Mouse (Mus musculus) layer of hippocampus, adult 2 months (tissue): ENCODE data around the gene Brca1. TPM values are rescaled to one million over a fixed set of nuclear protein-coding genes. Genes with fewer than 3 reads are reported as not detected.
"Not testable (repeated sequence)": the region's sequence is repeated elsewhere in the genome, so short reads cannot be mapped to it uniquely, and the experiment has no call there.

Experiments
- DNase-seq, 2 experiments: peaks; one replicate each; pipeline ENCODE4 v3.0.0; 2022; ENCODE audit warnings: low spot score in 2 of 2
- H3K27ac ChIP-seq: fragments of 200-600 bp; 2 replicates; pipeline ENCODE4 v1.8.1; 2022
- H3K4me3 ChIP-seq: fragments of 200-600 bp; 2 replicates; pipeline ENCODE4 v1.8.1; 2022; ENCODE audit warnings: mild to moderate bottlenecking
- CTCF ChIP-seq: fragments of 200-600 bp; conservative IDR thresholded peaks from 2 replicates; pipeline ENCODE4 v1.8.1; 2022; ENCODE audit warnings: antibody characterized with exemption, mild to moderate bottlenecking, moderate library complexity
- total RNA-seq, 2 experiments: library from RNA; stranded (reverse); gene quantifications; 2 replicates each; pipeline ENCODE4 v1.2.3; 2021

The Brca1 gene
- total RNA-seq, 2 experiments from 2014 or later: 1.3 TPM

DNA sequence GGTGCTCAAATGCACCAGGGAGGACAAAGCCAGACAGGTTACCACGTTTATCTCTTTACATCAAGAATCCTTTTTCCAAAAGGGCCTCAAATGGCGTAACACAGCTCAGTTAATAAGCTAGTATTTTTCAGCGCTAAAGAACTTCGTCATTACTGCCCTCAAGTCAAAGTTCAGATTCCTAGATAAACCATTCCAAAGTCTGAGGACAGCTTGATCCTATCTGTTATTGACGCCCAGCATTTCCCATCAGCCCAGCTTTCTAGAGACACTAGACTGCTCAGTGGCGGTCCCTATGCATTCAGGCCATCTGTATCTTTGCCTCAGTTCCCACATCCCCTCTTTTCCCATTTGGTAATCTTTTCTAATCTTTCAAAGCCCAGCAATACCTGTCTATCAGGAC lies 32.4 kb downstream of the Brca1 start:
- Histone ChIP-seq H3K4me3 (no peak overlapping the region), H3K27ac (no peak overlapping the region)
- no peak for TF ChIP-seq CTCF
- DNase-seq: no peak

DNA sequence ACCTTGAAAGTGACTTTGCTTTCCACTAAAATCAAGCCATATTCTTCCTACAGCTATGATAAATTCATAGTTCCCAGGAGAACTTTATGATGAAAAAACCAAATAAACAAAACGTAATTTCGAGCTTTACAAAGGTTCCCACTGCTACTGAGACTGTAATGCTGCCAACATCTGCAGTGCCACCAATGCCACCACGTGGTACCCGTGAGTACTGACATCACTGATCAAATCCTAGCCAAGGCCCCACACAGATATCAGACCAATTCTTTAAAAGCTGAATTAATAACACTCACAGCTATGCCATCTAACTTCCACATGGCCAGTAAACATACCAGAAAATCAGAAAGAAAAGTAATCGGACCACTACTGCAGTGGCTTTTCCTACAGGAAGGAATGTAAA lies 32.8 kb downstream of the Brca1 start:
- peak; percentile 72 for TF ChIP-seq CTCF
- H3K4me3 ChIP-seq: no peak overlapping the region
- H3K27ac ChIP-seq: no peak overlapping the region
- DNase-seq: peak in 1 of 2 experiments; percentile 36

DNA sequence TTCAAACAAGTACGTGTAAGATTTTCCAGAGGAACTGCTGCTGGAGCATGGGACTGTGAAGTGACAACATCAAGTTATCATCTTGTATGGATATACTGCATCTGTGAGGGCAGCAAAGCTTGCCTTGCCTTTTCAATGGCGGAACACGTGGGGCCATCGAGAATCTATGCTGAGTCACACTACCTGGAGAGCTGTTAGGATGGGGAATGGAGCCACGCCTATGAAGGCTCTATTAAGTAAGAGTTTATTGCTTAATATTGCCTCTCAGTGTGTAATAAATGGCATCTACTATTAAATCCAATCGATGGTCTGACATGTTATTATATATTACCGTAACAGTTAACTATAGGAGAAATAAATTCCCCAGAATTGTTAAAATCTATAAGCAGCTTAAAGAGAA lies 44.7 kb downstream of the Brca1 start:
- Histone ChIP-seq H3K4me3 (no peak overlapping the region), H3K27ac (no peak overlapping the region)
- TF ChIP-seq CTCF: no peak
- no peak for DNase-seq

DNA sequence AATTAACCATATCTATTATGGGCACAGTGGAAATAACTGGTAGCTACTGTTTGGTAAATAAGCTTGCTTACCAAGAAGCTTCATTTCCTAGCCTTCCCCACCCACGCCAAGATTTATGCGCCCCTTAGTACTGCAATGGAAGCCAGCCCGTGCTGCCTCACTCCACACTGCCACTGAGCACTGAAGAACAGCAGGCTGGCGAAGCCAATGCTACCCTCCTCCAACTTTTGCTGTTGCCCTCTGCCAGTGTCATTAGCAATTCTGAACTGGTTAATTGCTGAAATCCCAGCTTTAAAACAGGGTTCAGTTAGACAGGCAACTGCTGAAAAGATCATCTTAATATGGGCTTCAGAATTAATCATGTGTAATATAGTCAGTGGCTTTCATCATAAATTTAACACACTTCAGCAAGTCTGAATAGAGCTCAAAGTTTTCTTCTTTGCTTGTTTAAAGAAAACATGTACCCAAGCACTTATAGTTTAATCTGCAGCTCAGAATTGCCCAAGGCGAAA lies 45.4 kb downstream of the Brca1 start:
- Histone ChIP-seq H3K27ac (peak overlapping the region; percentile 12; the same call in 1 of the 2 replicates), H3K4me3 (no peak overlapping the region)
- peak in 1 of 2 experiments; percentile 29 for DNase-seq
- no peak for TF ChIP-seq CTCF

DNA sequence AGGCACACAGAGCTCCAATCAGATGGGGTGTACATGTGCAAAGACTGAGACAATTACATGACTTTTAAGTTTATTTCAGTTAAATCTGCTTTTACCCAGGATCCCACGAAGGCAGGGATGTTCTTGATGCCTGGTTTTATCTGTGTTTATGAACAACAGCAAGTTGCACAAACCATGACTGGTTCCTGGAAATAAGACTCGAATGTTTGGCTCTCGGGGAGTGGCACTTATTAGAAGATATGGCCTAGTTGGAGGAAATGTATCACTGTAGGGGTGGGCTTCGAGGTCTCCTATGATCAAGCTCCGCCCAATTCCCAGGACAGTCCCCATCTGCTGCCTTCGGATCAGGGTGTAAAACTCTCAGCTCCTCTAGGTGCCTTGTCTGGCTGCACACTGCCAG lies 65.6 kb downstream of the Brca1 start:
- DNase-seq: no peak
- Histone ChIP-seq H3K4me3 (no peak overlapping the region), H3K27ac (no peak overlapping the region)
- no peak for TF ChIP-seq CTCF

DNA sequence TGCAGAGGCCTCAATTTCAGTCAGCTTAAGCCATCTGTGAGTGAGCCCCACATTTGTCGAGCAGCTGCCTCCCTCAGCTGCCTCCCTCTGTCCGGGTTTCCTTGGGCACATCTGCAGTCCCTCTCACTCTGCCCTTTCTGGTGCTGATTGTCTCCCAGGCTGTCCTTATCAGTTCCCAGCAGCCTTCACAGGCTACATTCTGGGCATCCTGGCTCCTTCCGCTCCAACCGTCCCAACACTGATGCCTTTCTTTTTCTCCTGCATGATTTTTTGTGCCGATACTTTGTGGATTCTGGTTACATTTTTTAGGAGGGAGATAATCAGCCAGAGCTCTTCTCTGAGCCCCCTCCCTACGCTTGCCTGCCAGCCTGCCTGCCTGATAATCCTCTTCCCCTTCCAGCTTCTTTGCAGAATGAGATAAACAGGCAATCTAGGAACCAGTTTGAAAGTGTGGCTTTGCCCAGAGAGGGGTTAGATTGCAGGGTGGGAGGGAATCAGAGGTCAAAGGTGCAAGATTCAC lies 66.2 kb downstream of the Brca1 start:
- no peak for TF ChIP-seq CTCF
- H3K4me3 ChIP-seq: no peak overlapping the region
- H3K27ac ChIP-seq: no peak overlapping the region

DNA sequence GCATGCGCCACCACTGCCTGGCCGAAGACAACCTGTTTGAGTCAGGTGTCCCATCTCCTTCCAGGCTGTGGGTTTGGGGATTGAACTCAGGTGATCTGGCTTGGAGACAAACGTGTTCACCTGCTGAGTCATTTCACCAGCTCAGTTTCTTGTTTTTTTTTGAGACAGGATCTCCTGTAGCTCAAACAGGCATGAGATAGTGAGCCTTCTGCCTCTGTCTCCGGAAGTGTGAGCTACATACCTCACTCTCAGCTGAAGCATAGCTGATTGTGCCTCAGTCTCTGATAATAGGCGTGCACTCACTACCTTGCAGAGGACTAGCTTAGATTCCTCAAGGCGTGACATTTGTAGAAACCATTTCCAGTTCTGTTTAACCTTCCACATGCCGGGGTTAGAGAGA lies 66.9 kb downstream of the Brca1 start:
- TF ChIP-seq CTCF: no peak
- no peak for DNase-seq
- no peak overlapping the region for H3K27ac ChIP-seq
- H3K4me3 ChIP-seq: no peak overlapping the region

More for the DNA sequence above, 66.2 kb downstream of the Brca1 start:
- DNase-seq: no peak

DNA sequence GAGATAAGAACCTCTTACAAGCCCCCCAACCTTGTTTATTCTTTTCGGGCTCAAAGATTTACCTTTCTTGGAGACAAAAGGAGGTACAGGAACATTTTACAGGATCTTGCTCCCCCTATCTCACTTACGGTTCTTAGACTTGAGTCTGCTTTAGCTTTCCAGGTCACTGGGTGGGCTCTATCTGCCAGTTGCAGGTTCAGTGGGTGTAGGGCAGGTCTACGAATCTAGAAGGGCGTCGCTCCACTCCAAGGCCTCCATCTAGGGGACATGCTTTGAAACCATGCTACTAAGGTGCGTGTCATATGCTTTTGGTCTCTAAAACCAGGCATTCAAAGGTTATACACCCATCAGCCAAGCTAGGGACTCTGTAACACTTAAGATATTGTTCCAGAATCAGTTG lies 67.5 kb downstream of the Brca1 start:
- no peak for DNase-seq
- no peak overlapping the region for H3K4me3 ChIP-seq
- no peak for TF ChIP-seq CTCF
- no peak overlapping the region for H3K27ac ChIP-seq

DNA sequence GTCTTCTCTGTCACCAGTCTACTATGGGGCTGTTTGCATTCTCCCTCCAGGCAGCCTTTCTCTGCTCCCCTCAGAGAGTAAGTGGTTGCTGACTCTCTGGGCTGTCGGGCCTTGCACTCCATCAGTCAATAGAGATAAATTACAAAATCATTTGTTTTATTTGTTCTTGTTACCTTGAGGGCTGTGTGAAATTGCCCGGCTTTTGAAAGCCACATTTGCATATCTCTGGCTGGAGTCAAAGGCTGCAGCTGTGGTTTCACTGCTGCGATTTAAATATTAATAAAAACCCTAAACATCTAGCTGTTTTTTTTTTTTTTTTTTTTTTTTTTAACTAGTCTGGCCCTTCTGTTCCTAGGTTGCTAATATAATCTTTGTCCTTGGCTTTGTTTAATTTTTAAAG lies 68.0 kb downstream of the Brca1 start:
- no peak for DNase-seq
- H3K27ac ChIP-seq: no peak overlapping the region
- no peak for TF ChIP-seq CTCF
- no peak overlapping the region for H3K4me3 ChIP-seq

DNA sequence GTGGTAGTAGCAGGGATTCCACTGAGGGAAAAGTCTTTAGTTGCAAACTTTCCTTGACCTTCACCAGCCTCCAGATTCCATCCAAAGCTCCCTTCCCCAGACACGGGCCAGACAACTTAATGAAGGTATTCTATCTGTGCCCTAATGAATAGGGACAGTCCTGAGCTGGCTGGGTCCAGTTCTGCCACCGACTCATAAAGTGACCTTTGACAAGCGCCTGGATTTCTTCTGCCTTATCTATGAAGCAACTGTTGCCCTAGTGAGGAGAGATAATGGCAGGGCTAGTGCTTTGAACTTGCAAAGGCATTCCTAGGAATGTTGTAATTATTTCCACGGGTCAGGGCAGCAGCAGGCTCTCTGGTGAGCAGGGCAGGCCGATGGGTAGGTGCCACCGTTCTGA lies 70.8 kb downstream of the Brca1 start:
- Histone ChIP-seq H3K4me3 (no peak overlapping the region), H3K27ac (no peak overlapping the region)
- DNase-seq: no peak
- TF ChIP-seq CTCF: no peak

DNA sequence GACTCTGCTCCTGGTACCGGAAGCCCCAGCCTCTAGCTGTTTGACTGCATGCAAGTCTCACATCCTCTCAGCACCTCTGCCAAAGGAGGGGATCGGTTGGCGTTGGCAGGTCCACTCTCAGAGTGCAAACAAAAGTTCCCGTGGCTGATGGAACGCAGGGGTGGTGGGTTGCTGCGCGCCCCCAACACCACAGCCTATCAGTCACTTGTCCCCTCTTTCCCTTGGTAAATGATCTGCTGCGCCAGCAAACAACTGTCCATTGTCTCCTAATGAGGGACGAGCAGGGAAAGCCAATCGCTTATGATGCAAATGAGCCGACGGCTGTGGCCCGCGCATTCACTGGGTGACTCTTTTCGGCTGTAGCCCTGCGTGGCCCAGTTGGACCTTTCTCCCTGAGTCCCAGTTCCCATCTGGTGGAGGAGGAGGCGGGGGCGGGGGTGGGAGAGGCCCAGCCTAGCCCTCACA lies 72.6 kb downstream of the Brca1 start:
- H3K4me3 ChIP-seq: peak overlapping the region; percentile 21; the same call in 1 of the 2 replicates
- DNase-seq: peak in 1 of 2 experiments; percentile 65
- no peak for TF ChIP-seq CTCF
- peak overlapping the region; percentile 69 for H3K27ac ChIP-seq

DNA sequence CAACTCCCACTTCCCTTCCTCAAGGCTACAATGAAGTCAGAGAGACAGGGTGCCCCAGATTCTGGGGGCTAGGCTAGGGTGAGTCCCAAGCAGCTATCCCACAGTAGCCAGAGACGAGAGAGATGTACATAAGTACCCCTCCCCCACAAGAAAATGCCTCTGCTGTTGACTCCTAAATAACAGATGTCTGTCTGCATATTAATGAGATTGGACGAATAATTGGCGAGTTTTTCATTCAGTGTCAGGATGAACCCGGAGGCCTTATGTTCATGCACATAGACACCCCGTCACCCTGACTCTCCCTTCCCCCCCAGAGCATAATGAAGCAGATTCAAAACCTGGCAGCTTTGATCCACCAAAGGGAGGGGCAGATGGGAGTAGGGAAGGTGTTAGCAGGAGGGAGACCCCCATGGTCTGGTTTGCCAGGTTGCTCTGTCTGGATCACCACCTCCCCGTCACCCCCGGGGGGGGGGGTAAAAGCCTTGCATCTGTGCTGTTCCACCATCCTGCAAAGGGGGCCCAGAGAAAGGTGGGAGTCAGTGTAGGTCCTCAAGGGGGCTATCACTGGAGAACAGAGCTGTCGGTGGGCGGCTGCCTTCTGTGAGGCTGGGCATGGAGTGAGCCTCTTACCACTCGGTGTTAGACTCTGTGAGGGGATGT lies 74.1 kb downstream of the Brca1 start:
- no peak for TF ChIP-seq CTCF
- DNase-seq: no peak
- no peak overlapping the region for H3K4me3 ChIP-seq
- peak overlapping the region; percentile 69; the same call in 1 of the 2 replicates for H3K27ac ChIP-seq

DNA sequence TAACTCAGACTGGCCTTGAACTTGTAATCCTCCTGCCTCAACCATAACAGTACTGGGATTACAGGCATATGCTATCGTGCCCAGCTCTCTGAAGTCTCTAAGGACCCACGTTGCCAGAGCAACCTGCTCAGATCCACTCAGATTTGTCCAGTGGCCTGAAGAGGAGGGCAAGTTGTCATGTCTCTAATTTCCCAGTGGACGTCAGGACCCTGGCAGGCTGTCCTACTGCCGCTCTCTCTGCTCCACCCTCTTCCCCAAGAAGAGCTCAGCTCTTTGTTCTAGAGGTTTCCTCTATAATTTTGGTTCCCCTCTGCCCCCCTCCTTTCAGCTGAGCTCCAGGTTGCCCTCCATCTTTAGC lies 74.6 kb downstream of the Brca1 start:
- Histone ChIP-seq H3K27ac (no peak overlapping the region), H3K4me3 (no peak overlapping the region)
- no peak for DNase-seq
- no peak for TF ChIP-seq CTCF

DNA sequence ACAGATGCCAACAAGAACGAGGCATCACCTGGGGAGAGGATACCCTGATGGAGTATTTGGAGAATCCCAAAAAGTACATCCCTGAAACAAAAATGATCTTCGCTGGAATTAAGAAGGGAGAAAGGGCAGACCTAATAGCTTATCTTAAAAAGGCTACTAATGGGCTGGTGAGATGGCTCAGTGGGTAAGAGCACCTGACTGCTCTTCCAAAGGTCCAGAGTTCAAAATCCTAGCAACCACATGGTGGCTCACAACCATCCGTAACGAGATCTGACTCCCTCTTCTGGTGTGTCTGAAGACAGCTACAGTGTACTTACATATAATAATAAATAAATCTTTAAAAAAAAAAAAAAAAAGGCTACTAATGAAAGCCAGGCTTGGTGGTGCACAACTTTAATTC lies 75.4 kb downstream of the Brca1 start:
- not testable (repeated sequence) for DNase-seq, H3K4me3 ChIP-seq, H3K27ac ChIP-seq
